Mouse (Mus musculus) thymus, adult 2 months (tissue): ENCODE results near the gene Alx3. TPM values are rescaled to one million over a fixed set of nuclear protein-coding genes. Genes with fewer than 3 reads are reported as not detected.
"Not testable (repeated sequence)": the region's sequence is repeated elsewhere in the genome, so short reads cannot be mapped to it uniquely, and the experiment has no call there.

ENCODE experiments used
- DNase-seq: peaks from one replicate; pipeline ENCODE4 v3.0.0; 2021
- H3K27ac ChIP-seq: fragments of 200-500 bp; 2 replicates; pipeline ENCODE4 v1.5.1; 2012; ENCODE audit warnings: low read length, control low read depth; ENCODE audit not compliant: control insufficient read depth, insufficient read depth
- H3K27me3 ChIP-seq: fragments of 200-500 bp; 2 replicates; pipeline ENCODE4 v1.6.1; 2012; ENCODE audit warnings: mild to moderate bottlenecking, low read length, moderate library complexity, mixed read lengths; ENCODE audit not compliant: control insufficient read depth, insufficient read depth
- H3K36me3 ChIP-seq: fragments of 200-500 bp; 2 replicates; pipeline ENCODE4 v1.6.1; 2012; ENCODE audit warnings: mild to moderate bottlenecking, low read length, moderate library complexity; ENCODE audit not compliant: control insufficient read depth, insufficient read depth
- H3K4me1 ChIP-seq: fragments of 200-500 bp; replicated peaks from 2 replicates; pipeline ENCODE4 v1.6.1; 2012; ENCODE audit warnings: low read length; ENCODE audit not compliant: control insufficient read depth, insufficient read depth
- H3K4me3 ChIP-seq: fragments of 200-500 bp; 2 replicates; pipeline ENCODE4 v1.5.1; 2012; ENCODE audit warnings: mild to moderate bottlenecking, low read length, control low read depth, moderate library complexity; ENCODE audit not compliant: control insufficient read depth, insufficient read depth
- CTCF ChIP-seq: fragments of 200-500 bp; IDR thresholded peaks from 2 replicates; pipeline ENCODE4 v1.5.1; 2012; ENCODE audit warnings: mild to moderate bottlenecking, control low read depth, low read length, moderate library complexity, borderline replicate concordance; ENCODE audit not compliant: control insufficient read depth, poor library complexity, insufficient read depth; ENCODE audit errors: extremely low read depth
- POLR2A ChIP-seq: fragments of 200-500 bp; IDR thresholded peaks from 2 replicates; pipeline ENCODE4 v1.6.1; 2012; ENCODE audit warnings: mild to moderate bottlenecking, low read length, control low read depth, moderate library complexity; ENCODE audit not compliant: control insufficient read depth, poor library complexity, insufficient read depth; ENCODE audit errors: extremely low read depth
- WGBS: fragments of 180-500 bp; shearing (Covaris S2); methylation state at CpG from one replicate; pipeline ENCODE4 v1.1.7; 2018; 5-methylcytosine and 5-hydroxymethylcytosine counted together
- polyA plus RNA-seq: library from polyadenylated mRNA; depleted of rRNA; stranded (reverse); fragments of >200 nt; gene quantifications from 2 replicates; pipeline ENCODE4 v1.2.3, GENCODE M21; 2012; rRNA removed

The Alx3 gene
- polyA plus RNA-seq, 1 experiment = 0.20 TPM

DNA sequence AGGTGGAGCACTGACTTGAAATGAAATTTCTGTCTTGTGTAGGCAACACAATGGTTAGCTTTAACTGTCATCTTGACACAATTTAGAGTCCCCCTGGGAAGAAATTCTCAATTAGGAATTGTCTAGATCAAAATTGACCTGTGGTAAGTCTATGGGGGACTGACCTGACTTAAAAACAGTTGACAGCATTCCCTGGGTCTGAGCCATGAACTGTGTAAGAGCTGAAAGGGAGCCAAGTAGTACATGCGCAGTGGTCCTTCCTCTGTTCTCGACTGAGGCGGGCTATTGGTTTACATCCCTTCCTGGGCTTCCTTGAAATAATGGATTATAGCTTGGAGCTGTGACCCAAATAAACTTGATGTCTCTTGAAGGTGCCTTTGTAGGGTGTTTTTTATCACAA is 52.1 kb downstream of the Alx3 start:
- H3K36me3 ChIP-seq = no peaks in the 10 kb centered on the region
- no peak overlapping the region for H3K4me3 ChIP-seq
- no peaks in the 10 kb centered on the region for H3K4me1 ChIP-seq
- WGBS = 93% methylated on average over 3 of the region's 3 CpGs
- TF ChIP-seq CTCF (no peak), POLR2A (no peak)
- DNase-seq = no peak
- no peak overlapping the region for H3K27ac ChIP-seq
- H3K27me3 ChIP-seq = no peaks in the 10 kb centered on the region

- not testable (repeated sequence) for H3K36me3 ChIP-seq, H3K27me3 ChIP-seq, H3K4me1 ChIP-seq, DNase-seq, H3K27ac ChIP-seq, H3K4me3 ChIP-seq
- WGBS = 62% methylated on average over 5 of the region's 5 CpGs
Measured at GRCm38 (mm10) chr3:107650276-107650675, 55.4 kb downstream of the Alx3 start.

DNA sequence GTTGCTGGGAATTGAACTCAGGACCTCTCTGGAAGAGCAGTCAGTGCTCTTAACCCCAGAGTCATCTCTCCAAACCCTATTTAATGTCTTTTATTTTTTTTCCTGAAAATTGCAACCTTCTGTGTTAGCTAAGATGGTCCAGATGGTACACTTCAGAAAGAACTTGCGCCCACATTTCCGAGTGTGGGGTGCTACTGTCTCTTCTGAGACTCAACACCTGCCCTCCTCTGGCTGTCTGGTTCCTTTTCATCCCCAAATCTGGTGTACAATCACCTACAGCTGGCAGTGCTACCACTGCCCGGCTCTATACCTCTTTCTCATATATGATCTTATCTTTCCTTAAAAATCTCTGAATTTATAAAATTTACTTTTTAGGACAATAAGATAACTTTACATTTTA is 58.1 kb downstream of the Alx3 start:
- H3K36me3 ChIP-seq = no peaks in the 10 kb centered on the region
- WGBS = 92% methylated on average over 3 of the region's 3 CpGs
- no peaks in the 10 kb centered on the region for H3K4me1 ChIP-seq
- H3K27me3 ChIP-seq = no peaks in the 10 kb centered on the region
- no peak for TF ChIP-seq CTCF
- no peak for TF ChIP-seq POLR2A
- H3K4me3 ChIP-seq = no peak overlapping the region
- DNase-seq = no peak
- H3K27ac ChIP-seq = no peak overlapping the region

GRCm38 (mm10) chr3:107654861-107655260 is 60.0 kb downstream of the Alx3 start:
- H3K36me3 ChIP-seq = no peaks in the 10 kb centered on the region
- 84% methylated on average over 3 of the region's 3 CpGs for WGBS
- no peak overlapping the region for H3K4me3 ChIP-seq
- H3K4me1 ChIP-seq = no peaks in the 10 kb centered on the region
- DNase-seq = no peak
- TF ChIP-seq POLR2A (no peak), CTCF (no peak)
- H3K27ac ChIP-seq = no peak overlapping the region
- no peaks in the 10 kb centered on the region for H3K27me3 ChIP-seq

Other genes with a start within 250 kb of the Alx3 start
- gene Kcnc4, start 135.5 kb upstream of the Alx3 start, polyA plus RNA-seq = 0.31 and 0.43 TPM in 2 replicates
- 0.46 and 0.53 TPM in 2 replicates for gene Slc6a17, start 77.0 kb upstream of the Alx3 start, polyA plus RNA-seq
- gene Ubl4b, start 40.0 kb upstream of the Alx3 start, polyA plus RNA-seq = 0.07 and 0.09 TPM in 2 replicates
- gene Gm10961, start 36.3 kb downstream of the Alx3 start, polyA plus RNA-seq = not detected in 2 replicates
- gene Strip1, start 36.7 kb downstream of the Alx3 start, polyA plus RNA-seq = 75.7 and 86.7 TPM in 2 replicates
- 54.4 and 61.2 TPM in 2 replicates for gene Ahcyl1, start 101.5 kb downstream of the Alx3 start, polyA plus RNA-seq
- 10.7 and 12.5 TPM in 2 replicates for gene Csf1, start 165.4 kb downstream of the Alx3 start, polyA plus RNA-seq